Mouse (Mus musculus) hindbrain, embryonic 16.5 days (tissue): ENCODE data around the gene AU022252. TPM values are rescaled to one million over a fixed set of nuclear protein-coding genes. Genes with fewer than 3 reads are reported as not detected.
"Not testable (repeated sequence)": the region's sequence is repeated elsewhere in the genome, so short reads cannot be mapped to it uniquely, and the experiment has no call there.

Source experiments
- ATAC-seq: fragments of 200-750 bp; cut with Nextera tagmentation; 2 replicates; pipeline ENCODE4 v1.8.0; 2017; ENCODE audit warnings: moderate TSS enrichment, moderate library complexity
- H3K27ac ChIP-seq: fragments of 300-500 bp; sonication (generic); 2 replicates; pipeline ENCODE4 v1.5.1; 2014; ENCODE audit warnings: low read depth, mild to moderate bottlenecking, control low read depth, low read length, moderate library complexity
- H3K27me3 ChIP-seq: fragments of 300-500 bp; sonication (generic); replicated peaks from 2 replicates; pipeline ENCODE4 v1.6.1; 2014; ENCODE audit warnings: low read length; ENCODE audit not compliant: control insufficient read depth, insufficient read depth
- H3K36me3 ChIP-seq: fragments of 300-500 bp; sonication (generic); 2 replicates; pipeline ENCODE4 v1.6.1; 2014; ENCODE audit warnings: mild to moderate bottlenecking, low read length, moderate library complexity, mixed read lengths; ENCODE audit not compliant: control insufficient read depth, insufficient read depth
- H3K4me1 ChIP-seq: fragments of 300-500 bp; sonication (generic); 2 replicates; pipeline ENCODE4 v1.6.1; 2014; ENCODE audit warnings: low read depth, low read length; ENCODE audit not compliant: control insufficient read depth, insufficient read depth
- H3K4me2 ChIP-seq: fragments of 300-500 bp; sonication (generic); 2 replicates; pipeline ENCODE4 v1.6.1; 2014; ENCODE audit warnings: mild to moderate bottlenecking, low read length, control low read depth, moderate library complexity
- H3K4me3 ChIP-seq: fragments of 300-500 bp; sonication (generic); 2 replicates; pipeline ENCODE4 v1.5.1; 2014; ENCODE audit warnings: mild to moderate bottlenecking, low read length, control low read depth, moderate library complexity
- H3K9ac ChIP-seq: fragments of 300-500 bp; sonication (generic); 2 replicates; pipeline ENCODE4 v1.6.1; 2014; ENCODE audit warnings: low read depth, mild to moderate bottlenecking, control low read depth, low read length, moderate library complexity
- H3K9me3 ChIP-seq: fragments of 300-500 bp; sonication (generic); 2 replicates; pipeline ENCODE4 v1.6.1; 2014; ENCODE audit warnings: mild to moderate bottlenecking, low read length, moderate library complexity; ENCODE audit not compliant: control insufficient read depth
- WGBS: fragments of 180-500 bp; shearing (Covaris S2); extraction: QIAGEN DNeasy Blood & Tissue Kit; methylation state at CpG from one replicate; pipeline ENCODE4 v1.1.7; 2014; 5-methylcytosine and 5-hydroxymethylcytosine counted together
- polyA plus RNA-seq: library from polyadenylated mRNA; unstranded; fragments of >200 nt; fragmentation: Nextera tagmentation; extraction: Ambion mirVana; gene quantifications from 2 replicates; pipeline ENCODE4 v1.2.1, GENCODE M21; 2015

AU022252 gene
- polyA plus RNA-seq = 23.3 and 24.5 TPM in 2 replicates

- peak within 1 kb of the TSS; percentile 69 for H3K4me3 ChIP-seq
- peaks cover 19% of the 10 kb centered on the region for H3K4me1 ChIP-seq
- peak; percentile 97 for ATAC-seq
Observed at GRCm38 (mm10) chr4:119232410-119233255, at the start of gene AU022252, which contains the start of gene P3h1. Gene AU022252, minus strand, starts transcription at chr4:119232712. Gene P3h1, plus strand, starts transcription at chr4:119232915.

DNA sequence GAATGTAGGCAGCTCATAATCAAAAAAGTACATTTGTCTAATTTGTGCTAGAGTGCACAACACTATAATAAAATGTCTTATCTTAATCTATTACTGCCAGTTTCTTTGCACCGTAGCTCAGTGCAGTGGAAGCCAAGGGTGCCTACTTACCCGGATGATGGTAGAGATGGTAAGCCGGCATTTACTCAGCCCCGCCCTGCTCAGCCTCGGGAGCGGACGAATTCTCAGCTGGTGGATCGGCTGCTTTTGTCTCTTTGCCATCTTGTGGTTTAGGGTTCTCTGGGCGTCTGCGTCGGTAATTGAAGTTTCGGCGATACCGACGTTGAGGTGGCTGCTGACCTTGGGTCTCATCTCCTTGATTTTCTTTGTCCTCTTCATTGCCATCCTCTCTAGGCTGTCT is 46.3 kb upstream of the AU022252 start:
- H3K4me2 ChIP-seq, H3K27ac ChIP-seq, H3K9me3 ChIP-seq, H3K4me1 ChIP-seq, H3K4me3 ChIP-seq, ATAC-seq, H3K9ac ChIP-seq, H3K27me3 ChIP-seq: not testable (repeated sequence)
- peaks cover 58% of the 10 kb centered on the region for H3K36me3 ChIP-seq
- WGBS = 88% methylated on average over 15 of the region's 15 CpGs

More at GRCm38 (mm10) chr4:119232410-119233255, at the start of gene AU022252, which contains the start of gene P3h1:
- Histone ChIP-seq H3K4me2 (peak within 1 kb of the TSS; percentile 81), H3K27me3 (no peaks in the 10 kb centered on the region), H3K27ac (peak within 1 kb of the TSS; percentile 63), H3K9ac (peak within 1 kb of the TSS; percentile 79), H3K36me3 (peaks cover 2% of the 10 kb centered on the region; the same call in 1 of the 2 replicates), H3K9me3 (no peaks in the 10 kb centered on the region)
- WGBS = under 1% methylated on average over 62 of the region's 71 CpGs

DNA sequence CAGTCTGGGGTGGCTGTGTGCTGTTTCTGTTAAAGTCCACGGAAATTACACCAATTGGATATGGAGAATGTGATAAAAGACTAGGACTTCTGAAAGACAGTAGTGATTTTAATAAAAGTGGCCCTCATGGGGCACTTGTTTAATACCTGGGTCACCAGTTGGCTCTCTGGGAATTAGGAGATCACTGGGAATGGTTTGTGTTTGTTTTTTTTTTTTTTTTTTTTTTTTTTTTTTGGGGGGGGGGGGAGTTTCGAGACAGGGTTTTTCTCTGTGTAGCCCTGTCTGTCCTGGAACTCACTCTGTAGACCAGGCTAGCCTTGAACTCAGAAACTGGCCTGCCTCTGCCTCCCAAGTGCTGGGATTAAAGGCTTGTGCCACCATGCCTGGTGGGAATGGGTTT is 43.2 kb upstream of the AU022252 start:
- H3K9me3 ChIP-seq = no peaks in the 10 kb centered on the region
- H3K4me3 ChIP-seq = no peak overlapping the region
- H3K4me2 ChIP-seq = no peak overlapping the region
- no peak for ATAC-seq
- H3K27ac ChIP-seq = no peak overlapping the region
- H3K4me1 ChIP-seq = no peaks in the 10 kb centered on the region
- H3K36me3 ChIP-seq = peaks cover 53% of the 10 kb centered on the region
- WGBS = 85% methylated on average over 2 of the region's 2 CpGs
- H3K27me3 ChIP-seq = no peaks in the 10 kb centered on the region
- no peak overlapping the region for H3K9ac ChIP-seq

DNA sequence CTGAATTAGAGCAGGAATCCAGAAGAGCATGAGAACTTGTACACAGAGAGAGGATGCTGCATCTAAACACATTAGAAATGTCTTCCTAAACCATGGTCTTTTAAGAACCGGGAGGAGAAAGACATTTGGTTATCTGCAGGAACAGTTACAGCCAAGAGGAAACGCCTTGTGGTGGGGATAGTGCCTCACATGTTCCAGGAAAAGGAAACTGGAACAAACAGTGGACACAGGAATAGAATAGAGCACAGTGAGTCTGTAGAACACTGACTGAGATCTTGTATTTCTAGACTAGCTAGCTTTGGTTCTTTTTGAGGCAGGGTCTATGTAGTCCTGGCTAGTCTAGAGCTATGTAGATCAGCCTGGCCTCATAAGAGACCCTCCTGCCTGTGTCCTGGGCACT is 42.7 kb upstream of the AU022252 start:
- WGBS = 93% methylated on average over 2 of the region's 2 CpGs
- Histone ChIP-seq H3K9me3 (no peaks in the 10 kb centered on the region), H3K4me1 (no peaks in the 10 kb centered on the region), H3K4me3 (no peak overlapping the region), H3K9ac (no peak overlapping the region), H3K27me3 (no peaks in the 10 kb centered on the region), H3K27ac (no peak overlapping the region), H3K4me2 (no peak overlapping the region), H3K36me3 (peaks cover 57% of the 10 kb centered on the region)
- ATAC-seq = no peak

DNA sequence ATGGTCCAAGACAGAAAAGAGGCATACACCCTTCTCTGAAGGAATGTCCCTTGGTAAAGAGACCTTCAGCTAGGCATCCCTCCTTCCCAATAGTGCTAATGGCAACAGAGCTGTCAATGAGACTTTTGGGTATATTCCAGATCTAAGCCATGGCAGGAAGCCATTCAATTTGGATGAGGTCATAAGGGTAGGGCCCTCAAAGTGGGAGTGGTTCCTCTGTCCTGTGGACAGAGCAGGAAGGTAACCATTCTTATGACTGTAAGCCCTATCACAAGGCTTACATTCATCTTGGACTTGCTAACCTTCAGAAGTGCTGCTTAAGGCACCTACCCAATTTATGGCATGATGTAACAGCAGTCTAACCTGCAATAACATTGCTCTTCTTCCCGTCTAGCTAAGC is 42.1 kb upstream of the AU022252 start:
- peaks cover 58% of the 10 kb centered on the region for H3K36me3 ChIP-seq

DNA sequence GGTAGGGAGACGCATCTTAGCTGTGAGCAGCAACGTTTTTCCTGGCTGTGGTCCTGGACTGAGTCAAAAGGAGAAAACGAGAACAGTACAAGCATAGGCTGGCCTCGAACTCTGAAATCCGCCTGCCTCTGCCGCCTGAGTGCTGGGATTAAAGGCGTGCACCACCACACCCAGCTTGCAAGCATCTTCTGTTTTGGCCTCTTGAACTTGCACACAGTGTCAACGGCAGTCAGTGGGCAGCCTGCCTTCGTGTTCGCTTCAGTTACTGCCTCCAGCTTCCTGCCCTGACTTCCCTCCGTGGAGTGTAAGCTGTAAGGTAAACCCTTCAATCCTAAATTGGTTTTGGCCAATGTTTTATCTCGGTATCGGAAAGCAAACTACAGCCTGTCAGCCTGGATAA is 34.1 kb upstream of the AU022252 start:
- Histone ChIP-seq H3K9me3 (no peaks in the 10 kb centered on the region), H3K4me3 (no peak overlapping the region), H3K4me1 (no peaks in the 10 kb centered on the region), H3K27me3 (no peaks in the 10 kb centered on the region), H3K9ac (no peak overlapping the region), H3K4me2 (no peak overlapping the region), H3K27ac (no peak overlapping the region), H3K36me3 (peaks cover 16% of the 10 kb centered on the region)
- no peak for ATAC-seq
- 79% methylated on average over 13 of the region's 13 CpGs for WGBS

More for the DNA sequence above, 42.1 kb upstream of the AU022252 start:
- Histone ChIP-seq H3K4me1 (no peaks in the 10 kb centered on the region), H3K27ac (no peak overlapping the region), H3K9ac (no peak overlapping the region), H3K27me3 (no peaks in the 10 kb centered on the region), H3K9me3 (no peaks in the 10 kb centered on the region), H3K4me3 (no peak overlapping the region), H3K4me2 (no peak overlapping the region)
- ATAC-seq = no peak
- 86% methylated on average over 1 of the region's 1 CpGs for WGBS

GRCm38 (mm10) chr4:119263459-119263858 is 30.9 kb upstream of the AU022252 start:
- Histone ChIP-seq H3K36me3 (no peaks in the 10 kb centered on the region), H3K9ac (no peak overlapping the region), H3K4me1 (no peaks in the 10 kb centered on the region), H3K4me2 (no peak overlapping the region), H3K27me3 (no peaks in the 10 kb centered on the region), H3K27ac (no peak overlapping the region), H3K4me3 (no peak overlapping the region), H3K9me3 (no peaks in the 10 kb centered on the region)
- no peak for ATAC-seq
- WGBS = 77% methylated on average over 3 of the region's 3 CpGs

DNA sequence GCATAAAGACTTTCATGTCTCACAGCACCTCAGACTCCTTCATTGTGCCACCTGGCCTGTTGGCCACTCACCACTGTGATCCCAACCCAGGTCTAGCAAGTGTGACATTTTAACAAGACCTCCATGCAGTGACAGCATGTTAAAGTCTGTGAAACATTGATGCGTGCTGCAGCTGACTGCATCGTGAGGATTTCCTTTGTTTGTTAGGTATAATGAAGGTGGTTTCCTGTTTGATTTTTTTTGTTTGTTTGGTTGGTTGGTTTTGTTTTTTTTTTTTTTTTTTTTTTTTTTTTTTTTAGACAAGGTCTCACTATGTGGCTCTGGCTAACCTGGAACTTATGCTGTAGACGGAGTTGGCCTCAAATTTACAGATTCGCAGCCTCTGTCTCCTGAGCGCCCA is 30.0 kb upstream of the AU022252 start:
- Histone ChIP-seq H3K4me2 (no peak overlapping the region), H3K27ac (no peak overlapping the region), H3K9me3 (no peaks in the 10 kb centered on the region), H3K4me1 (no peaks in the 10 kb centered on the region), H3K27me3 (no peaks in the 10 kb centered on the region), H3K9ac (no peak overlapping the region), H3K36me3 (no peaks in the 10 kb centered on the region), H3K4me3 (no peak overlapping the region)
- no peak for ATAC-seq
- 94% methylated on average over 5 of the region's 5 CpGs for WGBS

- no peaks in the 10 kb centered on the region for H3K36me3 ChIP-seq
- H3K9ac ChIP-seq = no peak overlapping the region
- H3K4me3 ChIP-seq = no peak overlapping the region
- no peak for ATAC-seq
- no peak overlapping the region for H3K4me2 ChIP-seq
- no peaks in the 10 kb centered on the region for H3K27me3 ChIP-seq
- H3K4me1 ChIP-seq = no peaks in the 10 kb centered on the region
- no peak overlapping the region for H3K27ac ChIP-seq
- 69% methylated on average over 7 of the region's 7 CpGs for WGBS
- H3K9me3 ChIP-seq = no peaks in the 10 kb centered on the region
Observed at GRCm38 (mm10) chr4:119261087-119261713, 28.7 kb upstream of the AU022252 start.
